Mouse (Mus musculus) lung, adult 2 months (tissue): Measurements from ENCODE around the gene Hopx. TPM values are rescaled to one million over a fixed set of nuclear protein-coding genes. Genes with fewer than 3 reads are reported as not detected.
A peak's percentile ranks its signal among the peaks of the same experiment; 100 is the strongest.

Experiments
- DNase-seq: peaks from one replicate; pipeline ENCODE4 v3.0.0; 2022
- H3K4me1 ChIP-seq: fragments of 200-500 bp; 2 replicates; pipeline ENCODE4 v1.6.1; 2011; ENCODE audit warnings: low read length; ENCODE audit not compliant: control insufficient read depth, insufficient read depth
- H3K4me3 ChIP-seq: fragments of 200-500 bp; replicated peaks from 2 replicates; pipeline ENCODE3; 2011; ENCODE audit warnings: low read depth, mild to moderate bottlenecking, control low read depth, low read length; ENCODE audit errors: extremely low read depth
- CTCF ChIP-seq: fragments of 200-500 bp; IDR thresholded peaks from 2 replicates; pipeline ENCODE4 v1.5.1; 2011; ENCODE audit warnings: mild to moderate bottlenecking, low read length, control low read depth; ENCODE audit not compliant: insufficient read depth
- POLR2A ChIP-seq: fragments of 200-500 bp; IDR thresholded peaks from 2 replicates; pipeline ENCODE4 v1.6.1; 2011; ENCODE audit warnings: low read depth, mild to moderate bottlenecking, control low read depth, low read length, borderline replicate concordance; ENCODE audit errors: extremely low read depth
- WGBS: fragments of 180-500 bp; shearing (Covaris S2); methylation state at CpG from one replicate; pipeline ENCODE4 v1.1.7; 2018; 5-methylcytosine and 5-hydroxymethylcytosine counted together
- polyA plus RNA-seq: library from polyadenylated mRNA; depleted of rRNA; stranded (reverse); fragments of >200 nt; gene quantifications from 2 replicates; pipeline ENCODE4 v1.2.3, GENCODE M21; 2012

Gene Hopx
- polyA plus RNA-seq, 1 experiment = 592 TPM

DNA sequence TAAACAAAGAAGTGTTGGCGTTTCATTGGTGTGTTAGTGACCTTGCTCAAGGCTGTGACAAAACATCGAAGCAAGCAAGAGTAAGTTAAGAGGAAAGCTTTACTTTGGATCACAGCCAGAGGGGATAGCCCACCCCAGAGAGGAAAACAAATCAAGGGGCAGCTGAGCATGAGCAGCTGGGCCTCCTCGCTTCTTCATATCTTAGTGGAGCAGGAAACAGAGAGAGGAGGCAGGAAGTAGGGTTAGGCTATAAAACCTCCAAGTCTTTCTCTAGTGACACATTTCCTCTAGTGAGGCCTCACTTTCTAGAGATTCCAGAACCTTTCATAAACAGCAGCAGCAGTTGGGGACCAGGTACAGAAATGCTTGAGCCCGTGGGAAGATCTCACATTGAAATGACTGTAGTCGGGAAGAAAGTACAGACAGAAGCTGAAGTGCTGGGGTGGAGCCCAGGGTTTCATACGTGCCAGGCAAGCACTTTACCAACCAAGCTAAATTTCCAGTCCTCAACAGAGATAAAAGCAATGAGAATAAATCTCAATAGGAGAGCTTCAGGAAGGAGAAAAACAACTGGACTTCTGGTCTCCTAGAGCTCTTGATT is 33.2 kb upstream of the Hopx start:
- Histone ChIP-seq H3K4me3 (no peak overlapping the region), H3K4me1 (no peaks in the 10 kb centered on the region; the same call in 1 of the 2 replicates)
- TF ChIP-seq POLR2A (no peak), CTCF (no peak)
- DNase-seq = no peak
- WGBS = 35% methylated on average over 6 of the region's 6 CpGs

DNA sequence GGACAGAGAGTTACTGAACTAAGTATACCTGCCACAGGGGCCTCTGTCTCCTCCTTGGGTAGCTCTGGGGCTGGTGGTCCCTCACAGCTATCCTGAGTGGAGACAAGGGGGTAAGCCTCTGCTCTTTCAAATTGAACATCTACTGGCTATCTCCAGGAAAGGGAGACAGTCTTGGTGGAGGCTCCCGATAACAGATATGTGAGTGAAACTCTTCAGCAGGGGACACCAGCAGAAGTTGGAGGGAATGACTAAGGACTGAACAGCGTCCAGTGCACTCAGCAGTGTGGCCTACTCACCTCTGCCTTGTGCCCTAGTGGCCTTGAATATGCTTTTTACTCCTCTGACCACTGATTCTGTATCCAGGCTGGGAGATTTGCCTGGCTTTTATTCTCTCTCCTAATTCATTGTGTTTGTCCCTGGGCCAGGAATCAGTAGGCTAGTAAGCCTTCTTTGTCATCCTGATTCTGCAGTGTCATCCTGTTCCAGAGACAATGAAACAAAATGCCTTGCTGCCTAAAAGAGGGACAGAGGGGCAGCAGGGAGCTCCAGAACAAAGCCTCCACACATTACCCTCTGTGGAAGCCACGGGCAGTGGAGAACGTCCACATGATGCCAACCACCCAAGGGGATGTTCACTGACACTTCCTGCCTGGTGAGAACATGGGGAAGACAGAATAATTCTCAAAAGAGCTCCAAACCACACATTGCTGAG is 31.7 kb upstream of the Hopx start:
- TF ChIP-seq POLR2A = no peak
- Histone ChIP-seq H3K4me3 (no peak overlapping the region), H3K4me1 (no peaks in the 10 kb centered on the region; the same call in 1 of the 2 replicates)
- no peak for DNase-seq
- 69% methylated on average over 4 of the region's 4 CpGs for whole genome bisulfite sequencing

- no peak for DNase-seq
Measured at GRCm38 (mm10) chr5:77144647-77145046, 29.7 kb upstream of the Hopx start.

GRCm38 (mm10) chr5:77143076-77143475 is 28.2 kb upstream of the Hopx start:
- no peak for TF ChIP-seq POLR2A
- TF ChIP-seq CTCF = no peak
- no peak overlapping the region for H3K4me3 ChIP-seq
- 65% methylated on average over 3 of the region's 3 CpGs for WGBS
- DNase-seq = no peak
- H3K4me1 ChIP-seq = peaks cover under 1% of the 10 kb centered on the region

More at GRCm38 (mm10) chr5:77144647-77145046, 29.7 kb upstream of the Hopx start:
- TF ChIP-seq POLR2A (no peak), CTCF (no peak)
- Histone ChIP-seq H3K4me3 (no peak overlapping the region), H3K4me1 (no peaks in the 10 kb centered on the region; the same call in 1 of the 2 replicates)
- 51% methylated on average over 5 of the region's 5 CpGs for WGBS

- Histone ChIP-seq H3K4me3 (no peak overlapping the region), H3K4me1 (peaks cover 4% of the 10 kb centered on the region)
- TF ChIP-seq POLR2A (no peak), CTCF (no peak)
- DNase-seq = no peak
- 71% methylated on average over 7 of the region's 7 CpGs for WGBS
Measured at GRCm38 (mm10) chr5:77141336-77141735, 26.4 kb upstream of the Hopx start.

DNA sequence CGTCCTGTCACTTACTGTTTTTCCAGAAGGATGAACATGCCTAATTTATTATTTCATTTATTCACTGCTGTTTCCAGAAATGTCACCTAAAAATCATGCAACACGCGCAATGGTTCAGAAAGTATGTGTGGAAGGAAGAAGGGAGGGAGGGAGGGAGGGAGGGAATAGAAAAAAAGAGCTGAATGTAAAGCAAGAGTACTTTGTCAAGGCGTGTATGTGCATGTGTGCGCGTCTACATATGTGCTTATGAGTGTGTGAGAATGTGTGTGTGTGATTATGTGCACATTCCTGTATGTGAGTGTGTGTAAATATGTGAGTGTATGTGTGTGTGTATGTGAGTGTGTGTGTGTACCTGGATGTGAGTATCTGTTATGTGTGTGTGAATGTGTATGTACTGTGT is 25.9 kb upstream of the Hopx start:
- no peak for DNase-seq
- 79% methylated on average over 6 of the region's 6 CpGs for WGBS
- Histone ChIP-seq H3K4me3 (no peak overlapping the region), H3K4me1 (peaks cover 4% of the 10 kb centered on the region)
- TF ChIP-seq POLR2A (no peak), CTCF (no peak)

GRCm38 (mm10) chr5:77140108-77140507 is 25.2 kb upstream of the Hopx start:
- no peak overlapping the region for H3K4me3 ChIP-seq
- TF ChIP-seq POLR2A (no peak), CTCF (no peak)
- WGBS = 27% methylated on average over 6 of the region's 6 CpGs
- peaks cover 4% of the 10 kb centered on the region for H3K4me1 ChIP-seq
- DNase-seq = no peak

DNA sequence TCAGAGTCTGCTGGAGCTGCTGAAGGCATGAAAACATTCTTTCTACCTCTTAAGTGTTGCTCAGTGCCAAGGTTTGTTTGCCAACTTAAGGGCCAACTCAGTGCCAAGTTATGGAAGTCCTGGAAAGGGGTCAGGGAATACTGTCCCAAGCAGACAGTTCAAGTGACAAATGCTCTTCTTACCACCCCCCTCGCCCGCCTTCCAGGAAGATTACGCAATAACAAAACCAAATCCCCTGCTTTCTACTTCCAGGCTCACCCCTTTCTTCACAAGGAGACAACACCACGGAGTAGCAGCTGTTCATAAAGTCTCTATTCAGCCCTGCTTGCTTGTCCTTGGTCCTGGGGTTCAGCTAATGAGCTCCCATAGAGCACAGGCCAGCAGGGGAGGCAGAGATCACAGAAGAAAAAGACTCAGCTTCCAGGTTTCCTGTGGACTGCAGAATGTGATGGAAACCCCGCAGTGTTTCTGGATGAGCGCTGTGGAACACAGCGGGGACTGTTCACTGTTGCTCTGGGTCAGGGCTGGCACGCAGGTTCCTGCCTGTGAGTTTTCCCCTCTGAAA is 22.9 kb upstream of the Hopx start:
- TF ChIP-seq POLR2A = no peak
- TF ChIP-seq CTCF = no peak
- no peak overlapping the region for H3K4me3 ChIP-seq
- DNase-seq = peak; percentile 67
- peaks cover 4% of the 10 kb centered on the region; the same call in 1 of the 2 replicates for H3K4me1 ChIP-seq
- 41% methylated on average over 8 of the region's 8 CpGs for WGBS

DNA sequence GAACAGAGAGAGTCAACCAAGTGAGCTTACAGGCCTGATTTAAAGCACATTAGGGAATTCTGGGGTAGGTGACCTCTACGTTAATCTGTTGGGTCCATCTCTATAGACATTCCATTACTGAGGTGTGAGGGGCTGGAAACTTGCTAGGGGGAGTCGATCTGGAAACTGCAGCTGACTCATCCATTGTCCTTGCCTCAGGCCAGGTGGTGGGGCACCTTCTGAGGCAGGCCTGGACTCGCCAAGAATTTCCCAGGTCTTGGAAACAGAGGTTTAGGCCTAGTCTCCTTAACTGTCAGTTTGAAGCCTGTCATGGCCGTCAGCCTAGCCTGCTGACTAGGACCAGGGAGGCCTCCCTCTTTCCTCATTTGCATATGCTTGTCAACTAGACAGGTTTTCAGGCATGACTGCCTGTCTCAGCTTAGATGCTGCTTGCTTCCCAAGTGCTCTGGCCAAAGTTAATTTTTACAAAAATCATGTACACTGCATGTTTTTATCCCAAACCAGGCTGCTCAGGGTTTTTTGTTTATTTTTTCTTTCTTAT is 21.8 kb upstream of the Hopx start:
- no peak for DNase-seq
- no peak overlapping the region for H3K4me3 ChIP-seq
- WGBS = 76% methylated on average over 4 of the region's 4 CpGs
- no peak for TF ChIP-seq CTCF
- TF ChIP-seq POLR2A = no peak
- H3K4me1 ChIP-seq = peaks cover 4% of the 10 kb centered on the region; the same call in 1 of the 2 replicates
